Mouse (Mus musculus) embryonic facial prominence, embryonic 10.5 days (tissue): Measurements from ENCODE around the gene Itm2c. TPM values are rescaled to one million over a fixed set of nuclear protein-coding genes. Genes with fewer than 3 reads are reported as not detected.

ENCODE experiments used
- DNase-seq: peaks from one replicate; pipeline ENCODE4 v3.0.0-alpha.2; 2017; ENCODE audit warnings: low spot score
- H3K27ac ChIP-seq: fragments of 300-500 bp; sonication (generic); replicated peaks from 2 replicates; pipeline ENCODE4 v1.5.1; 2016; ENCODE audit warnings: mild to moderate bottlenecking
- H3K27me3 ChIP-seq: fragments of 300-500 bp; sonication (generic); replicated peaks from 2 replicates; pipeline ENCODE4 v1.6.1; 2016; ENCODE audit warnings: low read depth, mild to moderate bottlenecking; ENCODE audit not compliant: poor library complexity, severe bottlenecking
- H3K36me3 ChIP-seq: fragments of 300-500 bp; sonication (generic); replicated peaks from 2 replicates; pipeline ENCODE4 v1.6.1; 2016; ENCODE audit warnings: mild to moderate bottlenecking, moderate library complexity
- H3K4me1 ChIP-seq: fragments of 300-500 bp; sonication (generic); 2 replicates; pipeline ENCODE4 v1.6.1; 2016
- H3K4me3 ChIP-seq: fragments of 300-500 bp; sonication (generic); 2 replicates; pipeline ENCODE4 v1.5.1; 2016; ENCODE audit warnings: mild to moderate bottlenecking, moderate library complexity
- H3K9me3 ChIP-seq: fragments of 300-500 bp; sonication (generic); 2 replicates; pipeline ENCODE4 v1.6.1; 2016; ENCODE audit warnings: mild to moderate bottlenecking
- WGBS: fragments of 180-500 bp; shearing (Covaris S2); methylation state at CpG from one replicate; pipeline ENCODE4 v1.1.7; 2016; 5-methylcytosine and 5-hydroxymethylcytosine counted together
- polyA plus RNA-seq: library from polyadenylated mRNA; unstranded; fragments of >200 nt; fragmentation: Nextera tagmentation; extraction: Ambion mirVana; gene quantifications from 2 replicates; pipeline ENCODE4 v1.2.1, GENCODE M21; 2016

The Itm2c gene
- polyA plus RNA-seq, 1 experiment from 2014 or later, result 177 TPM

GRCm38 (mm10) chr1:85957290-85957689, 63.2 kb downstream of the Itm2c start:
- 83% methylated on average over 5 of the region's 5 CpGs for WGBS

GRCm38 (mm10) chr1:85957942-85958619, 64.0 kb downstream of the Itm2c start:
- no peak overlapping the region for H3K27ac ChIP-seq
- 0 out of 2 replicates have a peak, but pooled peaks cover 7% of the 10 kb centered on the region for H3K4me1 ChIP-seq
- H3K4me3 ChIP-seq, result no peak overlapping the region
- no peaks in the 10 kb centered on the region for H3K9me3 ChIP-seq
- no peak for DNase-seq
- H3K27me3 ChIP-seq, result no peaks in the 10 kb centered on the region
- WGBS, result 57% methylated on average over 9 of the region's 9 CpGs
- H3K36me3 ChIP-seq, result no peaks in the 10 kb centered on the region

More at GRCm38 (mm10) chr1:85957290-85957689, 63.2 kb downstream of the Itm2c start:
- H3K27ac ChIP-seq, result no peak overlapping the region
- no peak overlapping the region for H3K4me3 ChIP-seq
- no peaks in the 10 kb centered on the region for H3K36me3 ChIP-seq
- H3K27me3 ChIP-seq, result no peaks in the 10 kb centered on the region
- no peaks in the 10 kb centered on the region for H3K9me3 ChIP-seq
- 0 out of 2 replicates have a peak, but pooled peaks cover 7% of the 10 kb centered on the region for H3K4me1 ChIP-seq
- no peak for DNase-seq

Other genes with a start within 250 kb of the Itm2c start
- 0.26 and 0.34 TPM in 2 replicates for gene Sp100, start 244.3 kb upstream of the Itm2c start, polyA plus RNA-seq
- 0.59 and 0.92 TPM in 2 replicates for gene A630001G21Rik, start 115.6 kb upstream of the Itm2c start, polyA plus RNA-seq
- 33.6 and 34.2 TPM in 2 replicates for gene Cab39, start 100.8 kb upstream of the Itm2c start, polyA plus RNA-seq
- gene 4933407L21Rik, start 34.2 kb downstream of the Itm2c start, polyA plus RNA-seq, result 0.22 TPM in 1 of 2 replicates, not detected in the other
- not detected in 2 replicates for gene Gpr55, start 66.7 kb downstream of the Itm2c start, polyA plus RNA-seq
- gene Spata3, start 122.5 kb downstream of the Itm2c start, polyA plus RNA-seq, result not detected in 2 replicates
- 0.21 and 0.33 TPM in 2 replicates for gene 2810459M11Rik, start 151.6 kb downstream of the Itm2c start, polyA plus RNA-seq
- 228 and 231 TPM in 2 replicates for gene Psmd1, start 170.1 kb downstream of the Itm2c start, polyA plus RNA-seq
- 0.18 and 0.71 TPM in 2 replicates for gene Htr2b, start 217.7 kb downstream of the Itm2c start, polyA plus RNA-seq
- gene Gm21972, start 239.4 kb downstream of the Itm2c start, polyA plus RNA-seq, result 0.44 TPM in 1 of 2 replicates, not detected in the other